Mouse (Mus musculus) layer of hippocampus, adult 11-12 months (tissue): ENCODE data around the gene Fam171a2.
"Not testable (repeated sequence)": the region's sequence is repeated elsewhere in the genome, so short reads cannot be mapped to it uniquely, and the experiment has no call there.

Source experiments
- DNase-seq: peaks from one replicate; pipeline ENCODE4 v3.0.0; 2022; ENCODE audit warnings: low spot score

Gene Fam171a2

DNA sequence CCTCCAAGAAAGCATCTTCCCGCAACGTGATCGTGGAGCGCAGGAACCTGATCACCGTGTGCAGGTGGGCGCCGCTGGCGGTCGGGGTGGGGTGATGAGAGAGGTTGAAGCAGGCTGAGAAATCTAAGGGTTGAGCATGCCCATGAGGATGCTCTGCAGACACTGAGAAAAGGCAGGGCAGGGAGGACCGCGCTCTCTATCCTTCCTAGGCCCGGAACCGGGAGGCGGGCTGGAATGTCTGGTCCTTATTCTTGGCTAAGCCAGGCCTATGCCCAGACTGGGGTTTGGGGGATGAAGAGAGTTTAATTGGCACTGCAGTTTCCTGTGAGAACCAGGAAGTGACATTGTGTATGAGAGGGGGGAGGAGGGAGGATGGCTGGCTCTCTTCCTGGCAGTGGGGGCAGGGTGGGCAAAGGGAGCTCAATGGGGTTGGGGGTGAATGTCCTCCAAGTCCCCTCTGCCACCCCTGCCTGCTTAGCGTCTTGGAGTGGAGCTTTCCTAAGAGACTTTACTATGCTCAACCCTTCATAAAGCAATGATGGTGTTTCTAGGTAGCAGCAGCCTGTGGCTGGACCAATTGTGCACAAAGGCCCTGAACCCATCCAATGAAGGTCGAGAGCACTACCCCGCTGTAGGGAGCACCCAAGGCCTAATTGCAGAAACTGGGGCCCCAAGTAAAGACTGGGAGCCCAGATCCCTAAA, 53.6 kb downstream of the Fam171a2 start:
- DNase-seq: peak; percentile 54

DNA sequence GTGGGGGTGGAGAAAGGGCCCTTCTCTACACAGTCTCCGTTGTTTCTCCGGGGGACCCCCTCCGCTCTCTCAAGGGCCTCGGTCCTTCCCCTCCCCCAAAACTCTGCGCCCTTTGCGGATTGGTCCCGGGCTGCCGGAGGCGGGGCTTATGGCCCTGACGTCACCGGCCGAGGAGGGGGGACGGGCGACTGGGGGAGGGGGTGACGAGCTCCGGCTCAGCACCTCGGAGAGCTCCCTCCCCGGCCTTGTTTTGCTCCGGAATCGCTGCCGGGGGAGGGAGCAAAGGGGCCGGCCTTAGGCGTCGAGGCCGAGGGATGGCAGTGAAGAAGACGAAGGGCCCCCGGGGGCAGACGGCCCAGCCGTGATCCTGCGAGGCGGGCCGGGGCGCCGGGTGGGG, 54.2 kb downstream of the Fam171a2 start, which contains the start of gene Rundc3a:
Gene Rundc3a, plus strand, starts transcription at position 166 of the 397 bp plus-strand sequence.
- peak; percentile 94 for DNase-seq

DNA sequence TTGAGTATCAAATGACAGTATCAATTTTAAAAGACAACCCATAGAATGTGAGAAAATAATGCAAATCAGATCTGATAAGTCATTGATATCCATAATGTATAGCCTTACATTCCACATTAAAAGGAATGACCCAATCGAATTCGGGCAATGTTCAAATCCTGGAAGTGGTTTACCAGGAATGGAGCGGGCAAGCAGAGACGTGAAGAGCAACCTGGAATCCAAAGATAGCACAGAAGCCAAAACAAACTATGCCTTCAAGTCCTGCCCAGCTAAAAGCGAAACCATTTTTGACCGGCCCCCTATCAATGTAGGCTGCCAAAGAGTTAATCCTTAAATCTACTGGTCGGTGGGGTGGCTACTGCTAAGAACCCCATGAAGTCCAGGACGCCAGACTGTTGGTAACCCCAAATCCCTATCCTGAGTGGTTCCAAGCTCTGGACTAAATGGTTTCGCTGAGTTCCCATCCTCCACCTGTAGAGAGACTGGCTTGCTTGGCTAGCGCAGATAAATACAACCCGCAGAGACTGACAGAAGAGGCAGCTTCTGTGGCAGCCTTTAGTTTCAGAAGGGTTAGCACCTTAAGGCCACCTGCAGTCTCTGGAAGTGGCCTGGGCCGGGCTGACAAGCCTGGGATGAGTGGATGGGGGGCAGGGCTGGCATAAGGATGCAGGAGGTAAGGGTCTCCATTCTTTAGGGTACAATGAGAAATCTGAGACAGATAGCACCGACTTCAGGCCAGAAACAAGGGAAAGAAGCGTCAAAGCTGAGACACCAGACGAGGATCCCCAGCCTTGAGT, 54.8 kb downstream of the Fam171a2 start:
- DNase-seq: no peak

- DNase-seq: not testable (repeated sequence)
Measured at GRCm38 (mm10) chr11:102389436-102389835, 58.0 kb downstream of the Fam171a2 start.
